Mouse (Mus musculus): ENCODE results near the gene Rnf185. TPM values are rescaled to one million over a fixed set of nuclear protein-coding genes. Genes with fewer than 3 reads are reported as not detected.

Rnf185 gene
- polyA plus RNA-seq, 1 experiment from 2014 or later = 31.2 TPM

DNA sequence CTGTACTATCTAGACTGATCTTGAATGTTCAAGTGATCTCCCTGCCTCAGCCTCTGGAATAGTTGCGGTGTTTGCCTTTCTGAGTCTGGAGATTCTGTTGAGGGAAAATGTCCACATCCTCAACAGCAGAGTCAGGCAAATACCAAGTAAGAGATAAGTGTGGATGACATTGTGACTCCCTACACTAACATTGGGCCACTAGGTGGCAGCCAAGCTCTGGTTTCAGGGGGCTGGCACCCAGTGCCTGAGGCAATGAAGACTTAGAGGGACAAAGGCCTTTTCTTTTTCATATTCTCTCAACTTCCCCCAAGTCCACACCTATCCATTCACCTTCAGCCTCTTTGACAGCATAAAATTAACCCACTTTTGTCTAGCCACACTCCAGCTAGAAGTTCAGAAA, 20.3 kb upstream of the Rnf185 start:
- H3K27ac ChIP-seq = no peak overlapping the region
- 39% methylated on average over 1 of the region's 1 CpGs for WGBS
- H3K4me1 ChIP-seq (replicated peaks) = no peaks in the 10 kb centered on the region
- H3K36me3 ChIP-seq = no peaks in the 10 kb centered on the region
- H3K4me3 ChIP-seq (replicated peaks) = no peak overlapping the region
- peak; percentile 77 for ATAC-seq
- no peaks in the 10 kb centered on the region for H3K9me3 ChIP-seq
- H3K9ac ChIP-seq = no peak overlapping the region
- H3K27me3 ChIP-seq (replicated peaks) = no peaks in the 10 kb centered on the region
- no peak overlapping the region for H3K4me2 ChIP-seq (replicated peaks)

DNA sequence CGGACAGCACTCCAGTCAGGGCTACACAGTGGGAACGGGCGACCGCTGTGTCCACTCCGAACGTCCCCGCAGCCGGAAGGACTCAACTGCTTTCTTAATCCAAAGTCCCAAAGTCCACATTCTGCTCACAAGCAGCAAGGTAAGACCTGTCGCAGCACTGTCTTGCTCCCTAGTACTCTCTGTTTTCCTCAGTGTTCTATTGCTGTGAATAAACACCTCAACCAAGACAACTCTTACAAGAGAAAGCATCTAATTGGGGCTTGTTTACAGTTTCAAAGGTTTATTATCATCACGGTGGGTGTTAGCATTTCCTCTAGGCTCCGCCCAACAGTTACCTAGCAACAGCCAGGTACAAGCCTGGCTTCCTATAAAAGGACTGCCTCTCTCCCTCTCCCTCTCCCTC, 19.3 kb upstream of the Rnf185 start:
- Histone ChIP-seq H3K9me3 (no peaks in the 10 kb centered on the region), H3K27ac (no peak overlapping the region), H3K4me3 (replicated peaks) (peak overlapping the region; percentile 9; the same call in 1 of the 2 replicates), H3K4me1 (replicated peaks) (no peaks in the 10 kb centered on the region), H3K36me3 (no peaks in the 10 kb centered on the region), H3K9ac (no peak overlapping the region), H3K27me3 (replicated peaks) (no peaks in the 10 kb centered on the region), H3K4me2 (replicated peaks) (peak overlapping the region; percentile 52)
- ATAC-seq = peak; percentile 84
- WGBS = 13% methylated on average over 11 of the region's 11 CpGs

DNA sequence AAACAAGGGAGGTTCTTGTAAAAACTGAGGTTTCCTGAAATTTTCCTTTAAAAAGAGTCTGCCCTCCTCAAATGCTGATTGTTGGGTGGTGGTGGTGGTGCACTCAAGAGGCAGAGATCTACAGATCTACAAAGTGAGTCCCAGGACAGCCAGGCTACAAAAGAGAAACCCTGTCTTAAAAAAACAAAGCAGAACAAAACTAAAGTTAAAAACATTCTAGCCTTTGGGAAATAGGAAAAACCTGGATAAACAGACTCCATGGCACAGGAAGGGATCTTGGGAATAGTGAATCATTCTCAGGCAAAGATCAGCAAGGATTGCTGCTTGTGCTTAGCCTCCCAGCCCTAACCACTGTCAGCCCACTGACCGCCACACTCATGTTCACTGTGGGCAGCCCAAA, 10.7 kb upstream of the Rnf185 start:
- no peak overlapping the region for H3K9ac ChIP-seq
- no peaks in the 10 kb centered on the region for H3K9me3 ChIP-seq
- no peak overlapping the region for H3K4me3 ChIP-seq (replicated peaks)
- H3K4me1 ChIP-seq (replicated peaks) = no peaks in the 10 kb centered on the region
- no peak overlapping the region for H3K4me2 ChIP-seq (replicated peaks)
- H3K27ac ChIP-seq = no peak overlapping the region
- ATAC-seq = no peak
- H3K27me3 ChIP-seq (replicated peaks) = no peaks in the 10 kb centered on the region
- H3K36me3 ChIP-seq = no peaks in the 10 kb centered on the region
- WGBS = 94% methylated on average over 1 of the region's 1 CpGs

DNA sequence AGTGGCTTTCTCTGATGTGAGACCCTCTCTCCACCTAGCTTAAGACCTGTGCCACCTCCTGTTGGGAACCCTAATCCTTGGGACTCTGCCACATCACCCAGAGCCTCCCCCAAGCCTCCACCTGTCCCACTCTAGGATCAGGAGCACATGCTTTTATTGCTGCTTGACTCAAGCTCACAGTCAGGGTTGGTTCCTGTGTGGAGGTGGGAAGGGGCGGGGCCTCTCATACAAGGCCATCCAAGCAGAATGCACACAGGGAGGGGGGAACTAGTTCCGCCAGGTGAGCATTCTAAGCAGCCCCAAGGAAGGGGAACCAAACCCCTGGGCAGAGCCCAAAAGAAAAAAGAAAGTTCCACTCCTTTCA, 6.9 kb upstream of the Rnf185 start:
- Histone ChIP-seq H3K9me3 (no peaks in the 10 kb centered on the region), H3K9ac (no peak overlapping the region), H3K36me3 (no peaks in the 10 kb centered on the region), H3K4me1 (replicated peaks) (no peaks in the 10 kb centered on the region), H3K4me3 (replicated peaks) (no peak overlapping the region), H3K27ac (peak overlapping the region; percentile 67), H3K27me3 (replicated peaks) (no peaks in the 10 kb centered on the region), H3K4me2 (replicated peaks) (peak overlapping the region; percentile 29; the same call in 1 of the 2 replicates)
- WGBS = 58% methylated on average over 2 of the region's 2 CpGs
- ATAC-seq = peak; percentile 83

DNA sequence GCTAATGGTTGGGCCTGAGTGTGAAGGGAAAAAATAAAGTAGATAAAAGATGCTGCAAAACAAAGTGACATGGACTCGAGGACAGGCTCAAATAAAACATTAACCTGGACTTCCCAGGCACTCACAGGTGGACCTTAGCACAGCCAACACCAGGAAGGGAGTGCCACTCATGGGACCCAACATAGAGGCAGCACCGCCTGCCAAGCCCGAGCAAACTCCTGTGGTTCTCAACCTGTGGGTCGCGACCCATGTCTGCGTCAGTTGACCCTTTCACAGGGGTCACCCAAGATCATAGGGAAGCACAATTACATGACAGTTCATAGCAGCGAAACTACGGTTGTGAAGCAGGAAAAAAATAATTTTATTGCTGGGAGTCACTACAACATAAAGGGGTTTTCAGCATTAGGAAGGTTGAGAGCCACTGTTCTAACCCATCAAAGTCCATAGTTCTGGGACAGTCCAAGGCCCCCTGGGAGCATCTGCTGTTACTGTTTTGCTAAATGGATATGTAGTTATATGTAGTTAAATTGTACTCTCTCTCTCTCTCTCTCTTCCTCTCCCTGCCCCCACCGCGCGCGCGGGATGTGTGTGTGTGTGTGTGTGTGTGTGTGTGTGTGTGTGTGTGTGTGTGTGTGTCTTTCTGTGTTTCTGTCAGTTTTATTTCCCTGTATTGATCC, 6.4 kb upstream of the Rnf185 start:
- H3K27ac ChIP-seq = peak overlapping the region; percentile 67

DNA sequence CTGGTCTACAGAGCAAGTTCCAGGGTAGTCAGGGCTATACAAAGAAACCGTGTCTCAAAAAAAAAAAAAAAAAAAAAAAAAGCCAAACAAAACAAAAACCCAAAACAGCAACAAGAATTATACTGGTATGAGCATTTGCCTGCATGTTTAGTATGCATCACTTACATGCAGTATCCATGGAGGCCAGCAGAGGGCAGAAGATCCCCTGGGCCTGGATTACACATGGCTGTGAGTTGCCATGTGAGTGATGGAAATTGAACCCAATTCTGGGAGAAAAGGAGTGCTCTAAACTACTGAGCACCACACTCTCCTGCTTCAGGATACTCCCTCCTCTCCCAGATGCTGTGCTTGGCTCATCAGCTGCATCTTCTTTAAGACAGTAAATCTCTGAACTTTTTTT, 4.2 kb upstream of the Rnf185 start:
- Histone ChIP-seq H3K4me1 (replicated peaks) (peaks cover 5% of the 10 kb centered on the region), H3K27ac (no peak overlapping the region), H3K4me3 (replicated peaks) (no peak overlapping the region), H3K9ac (no peak overlapping the region), H3K36me3 (no peaks in the 10 kb centered on the region), H3K9me3 (no peaks in the 10 kb centered on the region), H3K27me3 (replicated peaks) (no peaks in the 10 kb centered on the region), H3K4me2 (replicated peaks) (no peak overlapping the region)
- no peak for ATAC-seq
- 38% methylated on average over 1 of the region's 1 CpGs for WGBS

More for the DNA sequence above, 6.4 kb upstream of the Rnf185 start:
- WGBS = 72% methylated on average over 12 of the region's 13 CpGs
- Histone ChIP-seq H3K4me2 (replicated peaks) (peak overlapping the region; percentile 29), H3K36me3 (no peaks in the 10 kb centered on the region), H3K27me3 (replicated peaks) (no peaks in the 10 kb centered on the region), H3K4me3 (replicated peaks) (no peak overlapping the region), H3K9me3 (no peaks in the 10 kb centered on the region), H3K4me1 (replicated peaks) (peaks cover 1% of the 10 kb centered on the region), H3K9ac (no peak overlapping the region)
- ATAC-seq = peak; percentile 88

DNA sequence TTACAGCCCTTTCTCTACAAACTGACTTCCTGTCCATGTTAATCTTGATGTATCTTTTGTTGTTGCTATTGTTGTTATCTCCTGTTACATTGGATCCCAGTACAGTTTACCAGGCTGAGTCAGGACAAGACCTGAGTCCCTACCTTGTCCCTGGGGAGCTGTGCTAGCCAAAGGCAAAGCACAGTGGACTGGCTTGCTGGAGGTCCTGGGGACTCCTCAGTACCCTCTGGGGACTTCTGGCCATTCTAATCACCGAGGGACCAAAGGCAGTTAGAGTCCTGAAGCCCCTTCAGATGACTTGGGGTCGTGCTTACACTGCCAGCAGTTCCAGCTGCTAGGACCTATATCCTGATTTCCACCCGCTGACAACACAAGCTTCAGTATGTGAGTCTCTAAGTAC, 2.3 kb upstream of the Rnf185 start:
- no peaks in the 10 kb centered on the region for H3K36me3 ChIP-seq
- H3K9ac ChIP-seq = no peak overlapping the region
- ATAC-seq = no peak
- peaks cover 10% of the 10 kb centered on the region for H3K4me1 ChIP-seq (replicated peaks)
- H3K9me3 ChIP-seq = no peaks in the 10 kb centered on the region
- no peak overlapping the region for H3K4me2 ChIP-seq (replicated peaks)
- no peaks in the 10 kb centered on the region for H3K27me3 ChIP-seq (replicated peaks)
- no peak overlapping the region for H3K4me3 ChIP-seq (replicated peaks)
- WGBS = over 99% methylated on average over 3 of the region's 3 CpGs
- H3K27ac ChIP-seq = no peak overlapping the region

DNA sequence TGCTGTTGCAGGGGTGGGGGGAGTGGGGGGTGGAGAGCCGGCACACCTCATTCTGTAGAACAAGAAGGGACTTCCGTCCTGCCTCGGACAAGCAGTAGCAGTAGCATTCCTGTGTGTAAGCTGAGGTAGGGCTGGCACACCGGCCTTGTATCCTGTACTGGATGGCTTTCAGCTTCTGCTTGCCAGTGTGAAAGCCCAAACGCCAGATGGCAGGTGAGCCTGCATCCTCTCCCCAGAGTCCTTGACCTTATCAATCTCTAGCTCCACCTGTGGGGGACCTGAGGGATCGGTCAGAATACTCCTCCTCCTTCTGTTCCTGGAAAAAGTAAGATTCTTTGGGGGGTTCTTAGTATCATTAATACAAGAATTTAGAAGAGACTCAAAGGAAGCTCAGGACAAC, 1.3 kb upstream of the Rnf185 start:
- H3K27ac ChIP-seq = no peak overlapping the region
- WGBS = 57% methylated on average over 6 of the region's 6 CpGs
- peaks cover 10% of the 10 kb centered on the region for H3K4me1 ChIP-seq (replicated peaks)
- no peaks in the 10 kb centered on the region for H3K9me3 ChIP-seq
- H3K27me3 ChIP-seq (replicated peaks) = no peaks in the 10 kb centered on the region
- H3K4me3 ChIP-seq (replicated peaks) = no peak overlapping the region; the same call in 1 of the 2 replicates
- peak overlapping the region; percentile 74 for H3K4me2 ChIP-seq (replicated peaks)
- no peaks in the 10 kb centered on the region for H3K36me3 ChIP-seq
- H3K9ac ChIP-seq = no peak overlapping the region
- ATAC-seq = no peak

DNA sequence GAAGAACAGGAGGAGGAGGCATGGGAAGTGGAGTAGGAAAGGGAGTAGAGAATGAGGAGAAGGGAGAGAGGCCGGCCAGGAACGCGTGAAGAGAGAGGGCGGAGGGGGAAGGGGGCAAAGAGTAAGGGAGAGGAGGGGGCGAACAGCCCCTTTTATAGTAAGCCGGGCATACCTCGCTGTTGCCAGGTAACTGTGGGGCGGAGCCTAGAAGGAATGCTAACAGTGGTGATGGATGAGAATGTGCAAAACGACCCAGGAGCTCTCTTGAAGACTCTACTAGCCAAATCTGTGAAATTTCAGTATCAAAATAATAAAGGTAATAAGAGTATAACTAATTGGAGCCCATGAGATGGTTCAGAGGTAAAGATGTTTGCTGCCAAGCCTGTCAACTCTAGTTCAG, 606 bp upstream of the Rnf185 start:
- H3K9me3 ChIP-seq = no peaks in the 10 kb centered on the region
- H3K9ac ChIP-seq = peak overlapping the region; percentile 52
- ATAC-seq = peak; percentile 48
- peak overlapping the region; percentile 92 for H3K27ac ChIP-seq
- H3K4me2 ChIP-seq (replicated peaks) = peak overlapping the region; percentile 74
- H3K4me3 ChIP-seq (replicated peaks) = peak overlapping the region; percentile 75
- WGBS = 2% methylated on average over 9 of the region's 9 CpGs
- no peaks in the 10 kb centered on the region for H3K27me3 ChIP-seq (replicated peaks)
- peaks cover 10% of the 10 kb centered on the region for H3K4me1 ChIP-seq (replicated peaks)
- no peaks in the 10 kb centered on the region for H3K36me3 ChIP-seq

DNA sequence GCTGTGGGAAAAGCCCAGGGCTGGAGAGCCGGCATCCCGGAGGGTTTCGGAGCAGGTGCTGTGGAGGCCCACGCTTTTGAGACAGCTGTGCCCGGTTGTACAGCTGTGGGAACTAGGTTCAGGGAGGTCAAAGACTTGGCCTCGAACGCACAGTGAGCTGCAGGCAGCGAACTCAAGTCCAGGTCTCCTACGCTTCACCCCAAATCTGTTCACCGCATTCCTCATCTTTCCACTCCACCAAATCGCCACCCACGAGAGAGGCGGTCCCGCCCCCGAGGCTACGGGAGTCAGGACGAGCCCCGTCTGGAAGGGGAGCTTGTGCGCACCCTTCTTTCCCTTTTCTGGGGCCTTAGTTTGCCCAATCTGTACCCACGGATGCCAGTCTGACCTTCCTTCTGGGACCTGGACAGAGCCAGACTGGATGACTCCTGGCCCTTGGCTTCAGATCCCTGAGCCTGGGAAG, 431 bp downstream of the Rnf185 start:
- 0% methylated on average over 20 of the region's 20 CpGs for WGBS
- peak overlapping the region; percentile 92 for H3K27ac ChIP-seq
- H3K4me2 ChIP-seq (replicated peaks) = peak overlapping the region; percentile 74
- ATAC-seq = no peak; the same call in none of the 2 replicates
- peak overlapping the region; percentile 78 for H3K9ac ChIP-seq
- H3K9me3 ChIP-seq = no peaks in the 10 kb centered on the region
- H3K27me3 ChIP-seq (replicated peaks) = no peaks in the 10 kb centered on the region
- H3K4me3 ChIP-seq (replicated peaks) = peak overlapping the region; percentile 75
- no peaks in the 10 kb centered on the region for H3K36me3 ChIP-seq
- H3K4me1 ChIP-seq (replicated peaks) = peaks cover 10% of the 10 kb centered on the region

DNA sequence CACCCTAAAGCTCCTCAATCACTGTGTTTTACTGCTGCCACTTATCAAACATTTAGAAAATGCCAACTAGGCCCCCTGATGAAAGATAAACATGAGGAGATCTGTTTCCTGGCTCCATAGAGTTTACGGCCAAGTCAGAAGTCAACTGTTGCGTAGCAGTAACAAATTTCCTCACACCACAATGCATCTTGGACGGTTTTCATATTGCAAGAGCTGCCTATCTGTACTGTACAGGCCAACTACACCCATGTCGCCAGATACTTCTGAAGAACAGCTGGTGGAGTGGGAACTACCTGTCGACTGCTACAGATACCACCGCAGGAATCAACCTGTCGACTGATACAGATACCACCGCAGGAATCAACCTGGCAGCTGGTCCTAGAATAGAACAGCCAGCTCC, 7.3 kb downstream of the Rnf185 start:
- ATAC-seq = no peak
- H3K9ac ChIP-seq = no peak overlapping the region
- H3K4me2 ChIP-seq (replicated peaks) = no peak overlapping the region
- no peaks in the 10 kb centered on the region for H3K9me3 ChIP-seq
- no peaks in the 10 kb centered on the region for H3K27me3 ChIP-seq (replicated peaks)
- 77% methylated on average over 8 of the region's 8 CpGs for WGBS
- H3K4me1 ChIP-seq (replicated peaks) = no peaks in the 10 kb centered on the region
- no peaks in the 10 kb centered on the region for H3K36me3 ChIP-seq
- H3K27ac ChIP-seq = no peak overlapping the region
- H3K4me3 ChIP-seq (replicated peaks) = no peak overlapping the region

DNA sequence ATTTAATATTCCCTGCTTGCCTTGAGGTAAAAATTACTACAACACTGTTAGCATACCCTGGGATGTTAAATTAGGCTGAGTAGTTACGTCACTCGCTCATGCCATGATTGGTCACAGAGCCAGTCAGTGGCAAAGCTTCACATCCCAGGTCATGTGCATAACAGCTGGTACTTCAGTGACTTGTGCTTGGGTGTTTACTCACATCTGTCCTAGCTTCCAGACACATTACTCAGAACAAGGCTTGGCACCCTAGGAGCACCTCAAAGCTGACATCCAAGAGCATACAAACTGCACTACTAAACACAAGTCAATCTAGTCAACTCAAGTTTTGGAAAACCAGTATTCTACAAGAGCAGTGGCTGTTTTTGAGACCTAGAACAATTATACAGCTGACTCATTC, 9.1 kb downstream of the Rnf185 start:
- Histone ChIP-seq H3K9ac (no peak overlapping the region), H3K4me1 (replicated peaks) (no peaks in the 10 kb centered on the region), H3K27ac (no peak overlapping the region), H3K27me3 (replicated peaks) (no peaks in the 10 kb centered on the region), H3K36me3 (no peaks in the 10 kb centered on the region), H3K4me2 (replicated peaks) (no peak overlapping the region), H3K9me3 (no peaks in the 10 kb centered on the region), H3K4me3 (replicated peaks) (no peak overlapping the region)
- WGBS = 96% methylated on average over 2 of the region's 2 CpGs
- ATAC-seq = no peak

DNA sequence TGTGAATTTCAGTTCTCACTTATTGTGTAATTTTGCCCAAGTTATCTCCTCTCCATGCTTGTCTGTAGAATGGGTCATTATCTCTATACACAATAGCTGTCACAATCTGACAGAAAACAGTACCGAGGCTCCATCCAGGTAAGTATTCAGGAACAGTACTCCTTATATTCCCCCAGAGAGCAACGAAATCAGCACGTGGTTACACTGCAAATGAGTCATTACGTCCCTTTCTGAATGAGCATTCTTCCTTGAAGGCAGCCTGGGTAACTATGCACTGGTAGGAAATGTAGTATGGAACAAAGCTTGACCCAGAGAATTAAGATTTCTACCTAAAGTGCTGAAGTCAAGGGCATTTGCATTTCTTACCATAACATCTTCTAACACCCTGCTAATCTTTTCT, 9.5 kb downstream of the Rnf185 start:
- H3K4me3 ChIP-seq (replicated peaks) = no peak overlapping the region
- no peak overlapping the region for H3K4me2 ChIP-seq (replicated peaks)
- H3K36me3 ChIP-seq = no peaks in the 10 kb centered on the region
- no peaks in the 10 kb centered on the region for H3K27me3 ChIP-seq (replicated peaks)
- no peak overlapping the region for H3K27ac ChIP-seq
- H3K9ac ChIP-seq = no peak overlapping the region
- H3K9me3 ChIP-seq = no peaks in the 10 kb centered on the region
- 77% methylated on average over 4 of the region's 4 CpGs for WGBS
- H3K4me1 ChIP-seq (replicated peaks) = no peaks in the 10 kb centered on the region
- ATAC-seq = no peak

Data from intestine, embryonic 15.5 days (tissue).